Mouse (Mus musculus) myocyte (in vitro differentiated cells): ENCODE measurements at regions not wholly inside any gene's neighbourhood (a gene's known extent, or its start where the extent isn't known, plus 50 kb on each side); places are given as distances from the start of the nearest gene placed in this dataset.

Experiments used
- CEBPB ChIP-seq: IDR thresholded peaks from 2 replicates; pipeline ENCODE4 v1.6.1; 2011; ENCODE audit warnings: mild to moderate bottlenecking, moderate library complexity; ENCODE audit not compliant: poor library complexity, insufficient read depth, severe bottlenecking
- E2F4 ChIP-seq: IDR thresholded peaks from one replicate; pipeline ENCODE4 v1.6.1; 2011; ENCODE audit warnings: mild to moderate bottlenecking, control low read depth, moderate library complexity; ENCODE audit not compliant: insufficient read depth
- MAX ChIP-seq: IDR thresholded peaks from one replicate; pipeline ENCODE4 v1.6.1; 2011; ENCODE audit warnings: low read depth, mild to moderate bottlenecking, control low read depth
- POLR2A ChIP-seq: IDR thresholded peaks from one replicate; pipeline ENCODE4 v1.6.1; 2011; ENCODE audit warnings: low read depth, mild to moderate bottlenecking, control low read depth, moderate library complexity; ENCODE audit not compliant: insufficient read length
- POLR2AphosphoS2 ChIP-seq: IDR thresholded peaks from one replicate; pipeline ENCODE4 v1.6.1; 2011; ENCODE audit warnings: low read depth, control low read depth; ENCODE audit not compliant: insufficient read length
- REST ChIP-seq: IDR thresholded peaks from one replicate; pipeline ENCODE4 v1.6.1; 2011; ENCODE audit warnings: mild to moderate bottlenecking, control low read depth, moderate library complexity; ENCODE audit not compliant: insufficient read depth, insufficient read length
- TCF12 ChIP-seq: IDR thresholded peaks from one replicate; pipeline ENCODE4 v1.6.1; 2011; ENCODE audit warnings: mild to moderate bottlenecking, control low read depth; ENCODE audit not compliant: poor library complexity, insufficient read depth, severe bottlenecking
- TCF3 ChIP-seq: IDR thresholded peaks from one replicate; pipeline ENCODE4 v1.6.1; 2011; ENCODE audit warnings: low read depth, control low read depth; ENCODE audit not compliant: insufficient read length

DNA sequence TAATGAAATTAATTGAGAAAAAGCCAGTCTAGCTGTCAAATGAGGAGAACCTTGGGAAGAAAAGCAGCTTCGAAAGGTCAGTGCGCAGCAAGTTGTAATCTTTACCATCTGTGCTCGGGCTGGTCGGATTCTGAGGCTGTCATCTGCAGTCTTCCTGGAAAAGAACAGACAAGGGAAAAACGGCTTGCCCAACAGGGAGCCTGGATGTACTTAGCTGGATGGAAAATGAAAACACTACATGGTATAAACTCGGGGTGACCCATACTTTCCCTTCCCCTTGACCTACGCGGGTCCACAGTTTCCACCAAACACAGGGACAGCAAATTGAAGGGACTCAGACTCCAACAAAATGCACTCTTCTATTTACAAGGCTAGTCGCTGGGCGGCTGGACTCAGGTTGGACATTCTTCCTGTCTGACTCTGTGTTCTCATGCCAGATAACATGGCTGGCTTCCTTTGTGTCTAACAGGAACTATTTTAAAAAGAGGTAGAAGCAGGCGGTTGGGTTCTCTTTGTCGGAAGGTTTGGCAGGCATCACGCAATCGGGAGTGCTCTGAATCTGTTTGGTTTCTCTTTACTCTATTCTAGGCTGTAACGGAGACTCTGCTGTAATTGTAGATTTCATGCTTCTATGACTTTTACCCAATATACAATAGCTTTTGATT lies 648.5 kb downstream of the Epha4 start:
- TF ChIP-seq POLR2A (no peak), REST (no peak), CEBPB (no peak), E2F4 (no peak), POLR2AphosphoS2 (no peak), MAX (no peak), TCF12 (no peak), TCF3 (no peak)
